ENCODE assay signal across 11 mouse cellular contexts in the genomic region with DNA sequence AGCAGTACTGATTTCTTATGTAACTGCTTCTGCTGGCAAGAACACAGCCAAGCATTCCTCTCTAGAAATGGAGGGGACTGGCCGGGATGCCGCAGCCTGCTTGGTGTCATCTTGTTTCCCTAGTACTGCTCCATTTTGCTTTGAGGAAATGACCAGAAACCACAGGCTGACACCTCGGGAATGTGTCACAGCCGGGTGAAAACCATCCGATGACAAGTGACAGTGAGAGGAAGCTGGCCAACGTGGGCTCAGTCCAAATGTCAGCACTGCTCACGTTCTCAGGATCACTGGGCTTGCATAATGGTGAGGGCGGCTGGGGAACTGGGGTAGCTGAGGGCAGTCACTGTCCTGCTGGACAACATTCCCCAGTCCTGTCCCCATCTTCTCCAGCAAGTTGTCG. TPM values are rescaled to one million over a fixed set of nuclear protein-coding genes. Genes with fewer than 3 reads are reported as not detected.
A peak's percentile ranks its signal among the peaks of the same experiment; 100 is the strongest.
DNase-seq lines count a peak whose midpoint lies in the region; ATAC-seq and TF ChIP-seq lines count a peak whose summit lies in the region.
"Had no signal": no experiment of that assay in that cellular context is flagged by ENCODE, and none has a peak within 500 bp of the region (broad histone marks: within the 10 kb centered on the region; RNA-seq: fewer than 3 reads in every experiment).

No protein-coding gene starts in this region.

- ATAC-seq in heart, embryonic 11.5 days (replicated peaks; ENCODE audit: insufficient number of reproducible peaks, low FRiP score, low TSS enrichment) = no peak
- ATAC-seq in common myeloid progenitor, adult 5-6 weeks (replicated peaks; ENCODE audit: low read depth, poor library complexity, severe bottlenecking) = peak; percentile 60
- peak; percentile 66 for ATAC-seq in lung, postnatal 0 days
- ATAC-seq: liver, embryonic 12.5 days; midbrain, embryonic 16.5 days had no signal

- WGBS in heart, embryonic 11.5 days (ENCODE audit: insufficient replicate concordance) = 40% methylated on average over 9 of the region's 9 CpGs
- 15% methylated on average over 9 of the region's 9 CpGs for WGBS in cerebellum, adult 2 months
- 44% methylated on average over 9 of the region's 9 CpGs for WGBS in lung, postnatal 0 days

- no peak overlapping the region for H3K27ac ChIP-seq in heart, embryonic 11.5 days (ENCODE audit: low read depth, low read length)
- no peak overlapping the region for H3K27ac ChIP-seq in cerebellum, adult 2 months (ENCODE audit: insufficient read depth, low read length)
- peak overlapping the region; percentile 22; the same call in 1 of the 2 replicates for H3K27ac ChIP-seq in lung, postnatal 0 days (ENCODE audit: low read length)
- H3K27ac ChIP-seq: liver, embryonic 12.5 days had no signal

- H3K4me1 ChIP-seq in heart, embryonic 11.5 days (ENCODE audit: control insufficient read depth, insufficient read depth, low read length) = no peaks in the 10 kb centered on the region
- H3K4me1 ChIP-seq in cerebellum, adult 2 months (ENCODE audit: control insufficient read depth, insufficient read depth, low read length) = no peaks in the 10 kb centered on the region
- peaks cover 7% of the 10 kb centered on the region; the same call in 1 of the 2 replicates for H3K4me1 ChIP-seq in lung, postnatal 0 days (ENCODE audit: insufficient read depth, low read depth, low read length)
- H3K4me1 ChIP-seq: liver, embryonic 12.5 days had no signal

- peak; percentile 40 for DNase-seq in heart, postnatal 25 days (ENCODE audit: low spot score)
- peak; percentile 43 to 67 for DNase-seq in cerebellum, adult 2 months
- peak; percentile 84 for DNase-seq in lung, postnatal 0 days (ENCODE audit: low spot score)
- no peak for DNase-seq in urinary bladder, postnatal 36 days (ENCODE audit: low spot score in 2 of 2)
- DNase-seq in ovary, postnatal 10 days (ENCODE audit: low spot score) = no peak
- DNase-seq in right cerebral cortex, adult 2 months (ENCODE audit: low spot score in 2 of 2) = no peak
- DNase-seq: spleen, adult 18-20 months had no signal

- no peak overlapping the region for H3K4me2 ChIP-seq in heart, embryonic 11.5 days
- H3K4me2 ChIP-seq in lung, postnatal 0 days (replicated peaks; ENCODE audit: low read depth, low read length) = no peak overlapping the region
- H3K4me2 ChIP-seq: liver, embryonic 12.5 days had no signal

- TF ChIP-seq EP300 in lung, postnatal 0 days (IDR thresholded peaks at IDR 0.05) = peak; percentile 68; the same call in 1 of the 2 replicates

- H3K27me3 ChIP-seq in heart, embryonic 11.5 days (ENCODE audit: control insufficient read depth, insufficient read depth, low read length) = no peaks in the 10 kb centered on the region
- no peaks in the 10 kb centered on the region for H3K27me3 ChIP-seq in cerebellum, adult 2 months (ENCODE audit: control insufficient read depth, insufficient read depth, low read length)
- no peaks in the 10 kb centered on the region for H3K27me3 ChIP-seq in lung, postnatal 0 days (replicated peaks; ENCODE audit: insufficient read depth, low read length)
- H3K27me3 ChIP-seq: liver, embryonic 12.5 days had no signal

- H3K9me3 ChIP-seq in heart, embryonic 11.5 days (replicated peaks; ENCODE audit: control insufficient read depth, low read length) = no peaks in the 10 kb centered on the region
- H3K9me3 ChIP-seq in lung, postnatal 0 days (ENCODE audit: low read length) = no peaks in the 10 kb centered on the region
- H3K9me3 ChIP-seq: liver, embryonic 12.5 days had no signal

- no peak for TF ChIP-seq CTCF in cerebellum, adult 2 months (IDR thresholded peaks at IDR 0.05; ENCODE audit: borderline replicate concordance, insufficient read depth, low read depth, low read length)
- no peak for TF ChIP-seq CTCF in lung, postnatal 0 days (IDR thresholded peaks at IDR 0.05)

- no peaks in the 10 kb centered on the region for H3K36me3 ChIP-seq in heart, embryonic 11.5 days (ENCODE audit: control insufficient read depth, insufficient read depth, low read length)
- no peaks in the 10 kb centered on the region for H3K36me3 ChIP-seq in lung, postnatal 0 days (ENCODE audit: insufficient read depth, low read length)
- H3K36me3 ChIP-seq: liver, embryonic 12.5 days had no signal

- H3K9ac ChIP-seq in heart, embryonic 11.5 days (ENCODE audit: low read depth, low read length) = no peak overlapping the region
- H3K9ac ChIP-seq in lung, postnatal 0 days (replicated peaks; ENCODE audit: low read depth) = no peak overlapping the region
- H3K9ac ChIP-seq: liver, embryonic 12.5 days had no signal

- H3K4me3 ChIP-seq in heart, embryonic 11.5 days (ENCODE audit: low read depth, low read length) = no peak overlapping the region
- H3K4me3 ChIP-seq in cerebellum, adult 2 months (replicated peaks; ENCODE audit: insufficient read depth, low read depth, low read length) = no peak overlapping the region
- H3K4me3 ChIP-seq in lung, postnatal 0 days (ENCODE audit: low read depth, low read length) = no peak overlapping the region
- H3K4me3 ChIP-seq: liver, embryonic 12.5 days had no signal

- TF ChIP-seq POLR2A in cerebellum, adult 2 months (IDR thresholded peaks at IDR 0.05; ENCODE audit: borderline replicate concordance, insufficient read depth, low read length) = no peak

- intact Hi-C loops in heart, postnatal 25 days (cut with DNase I) = loop anchor here (10.0 kb wide), 1 partner anchor 765 kb away; no protein-coding TSS in a partner anchor

RNA-seq across cellular contexts. Expression of gene Bdkrb2, which starts 33.5 kb away (rescaled TPM):
- under 1 TPM; 0.59 to 0.88 TPM for total RNA-seq in heart, postnatal 25 days (2021)
- 0.42 and 0.69 TPM in 2 replicates for polyA plus RNA-seq in heart, embryonic 11.5 days (2014; fragmentation: Nextera tagmentation; extraction: Ambion mirVana)
- polyA plus RNA-seq in cerebellum, adult 2 months (2012; rRNA removed) = 0.68 and 0.70 TPM in 2 replicates
- not detected in 2 replicates for total RNA-seq in common myeloid progenitor, adult 5-6 weeks (2017)
- polyA plus RNA-seq in lung, postnatal 0 days (2015; fragmentation: Nextera tagmentation; extraction: Ambion mirVana) = 2.1 and 2.5 TPM in 2 replicates
- polyA plus RNA-seq: liver, embryonic 12.5 days had no signal

Comparison
In these comparisons a context has a peak if more than half of its experiments do, and no peak if none do; other contexts are left out.
1. DNase-seq: peak in heart, postnatal 25 days (single experiment), cerebellum, adult 2 months (2 of 2) and lung, postnatal 0 days (single experiment); none in urinary bladder, postnatal 36 days (0 of 2), ovary, postnatal 10 days (single experiment) and right cerebral cortex, adult 2 months (0 of 2).